Mouse (Mus musculus) embryo, embryonic 10 days (tissue): ENCODE measurements around the gene Wdfy1.

Experiments
- DNase-seq: peaks from one replicate; pipeline ENCODE4 v3.0.0-alpha.2; 2015; ENCODE audit warnings: low spot score

The Wdfy1 gene

GRCm38 (mm10) chr1:79760656-79761055 lies 15.3 kb downstream of the Wdfy1 start:
- DNase-seq: no peak

- DNase-seq: no peak
These were observed 16.4 kb downstream of the Wdfy1 start for GRCm38 (mm10) chr1:79759436-79759972.

GRCm38 (mm10) chr1:79759006-79759405 lies 16.9 kb downstream of the Wdfy1 start:
- DNase-seq: no peak

GRCm38 (mm10) chr1:79757597-79757996 lies 18.3 kb downstream of the Wdfy1 start:
- no peak for DNase-seq

- DNase-seq: no peak
These were observed 18.8 kb downstream of the Wdfy1 start for GRCm38 (mm10) chr1:79757161-79757560.

GRCm38 (mm10) chr1:79756417-79756816 lies 19.5 kb downstream of the Wdfy1 start:
- DNase-seq: no peak

- DNase-seq: no peak
These were observed 20.6 kb downstream of the Wdfy1 start for GRCm38 (mm10) chr1:79755376-79755775.

GRCm38 (mm10) chr1:79754936-79755335 lies 21.0 kb downstream of the Wdfy1 start:
- DNase-seq: no peak

GRCm38 (mm10) chr1:79753456-79753855 lies 22.5 kb downstream of the Wdfy1 start:
- DNase-seq: no peak

GRCm38 (mm10) chr1:79752714-79753340 lies 23.1 kb downstream of the Wdfy1 start:
- DNase-seq: no peak

GRCm38 (mm10) chr1:79752015-79752695 lies 23.8 kb downstream of the Wdfy1 start:
- no peak for DNase-seq

GRCm38 (mm10) chr1:79751186-79751585 lies 24.8 kb downstream of the Wdfy1 start:
- DNase-seq: peak; percentile 17

- DNase-seq: no peak
These were observed 29.9 kb downstream of the Wdfy1 start for GRCm38 (mm10) chr1:79746056-79746455.

- DNase-seq: no peak
These were observed 32.6 kb downstream of the Wdfy1 start for GRCm38 (mm10) chr1:79743385-79743784.

GRCm38 (mm10) chr1:79742949-79743348 lies 33.0 kb downstream of the Wdfy1 start:
- DNase-seq: no peak

GRCm38 (mm10) chr1:79741002-79741401 lies 34.9 kb downstream of the Wdfy1 start:
- DNase-seq: no peak

GRCm38 (mm10) chr1:79739726-79740125 lies 36.2 kb downstream of the Wdfy1 start:
- DNase-seq: no peak

GRCm38 (mm10) chr1:79736408-79736807 lies 39.5 kb downstream of the Wdfy1 start:
- no peak for DNase-seq

- no peak for DNase-seq
These were observed 41.1 kb downstream of the Wdfy1 start for GRCm38 (mm10) chr1:79734794-79735193.

GRCm38 (mm10) chr1:79714152-79714923 lies 61.6 kb downstream of the Wdfy1 start:
- DNase-seq: no peak

- DNase-seq: no peak
These were observed 62.9 kb downstream of the Wdfy1 start for GRCm38 (mm10) chr1:79713081-79713480.
